Mouse (Mus musculus) hindbrain, embryonic 12.5 days (tissue): ENCODE measurements around the gene Kcng3. TPM values are rescaled to one million over a fixed set of nuclear protein-coding genes. Genes with fewer than 3 reads are reported as not detected.

ENCODE experiments used
- ATAC-seq: fragments of 200-750 bp; cut with Nextera tagmentation; 2 replicates; pipeline ENCODE4 v1.8.0; 2017; ENCODE audit warnings: moderate TSS enrichment; ENCODE audit not compliant: low FRiP score
- H3K27ac ChIP-seq: fragments of 300-500 bp; sonication (generic); 2 replicates; pipeline ENCODE4 v1.5.1; 2016; ENCODE audit warnings: mild to moderate bottlenecking
- H3K27me3 ChIP-seq: fragments of 300-500 bp; sonication (generic); 2 replicates; pipeline ENCODE4 v1.6.1; 2016; ENCODE audit warnings: mild to moderate bottlenecking
- H3K36me3 ChIP-seq: fragments of 300-500 bp; sonication (generic); 2 replicates; pipeline ENCODE4 v1.6.1; 2016; ENCODE audit warnings: mild to moderate bottlenecking
- H3K4me1 ChIP-seq: fragments of 300-500 bp; sonication (generic); 2 replicates; pipeline ENCODE4 v1.6.1; 2016
- H3K4me2 ChIP-seq: fragments of 300-500 bp; sonication (generic); replicated peaks from 2 replicates; pipeline ENCODE4 v1.6.1; 2016; ENCODE audit warnings: mild to moderate bottlenecking
- H3K4me3 ChIP-seq: fragments of 300-500 bp; sonication (generic); 2 replicates; pipeline ENCODE4 v1.5.1; 2016; ENCODE audit warnings: mild to moderate bottlenecking
- H3K9ac ChIP-seq: fragments of 300-500 bp; sonication (generic); 2 replicates; pipeline ENCODE4 v1.6.1; 2016; ENCODE audit warnings: mild to moderate bottlenecking, moderate library complexity
- H3K9me3 ChIP-seq: fragments of 300-500 bp; sonication (generic); replicated peaks from 2 replicates; pipeline ENCODE4 v1.6.1; 2016; ENCODE audit warnings: mild to moderate bottlenecking
- WGBS: fragments of 180-500 bp; shearing (Covaris S2); methylation state at CpG from one replicate; pipeline ENCODE4 v1.1.7; 2016; 5-methylcytosine and 5-hydroxymethylcytosine counted together
- polyA plus RNA-seq: library from polyadenylated mRNA; unstranded; fragments of >200 nt; fragmentation: Nextera tagmentation; extraction: Ambion mirVana; gene quantifications from 2 replicates; pipeline ENCODE4 v1.2.1, GENCODE M21; 2016

The Kcng3 gene
- polyA plus RNA-seq, 1 experiment from 2014 or later, result 0.14 TPM

- peaks cover 12% of the 10 kb centered on the region for H3K4me1 ChIP-seq
Measured at GRCm38 (mm10) chr17:83565506-83565905, 66.2 kb downstream of the Kcng3 start.

GRCm38 (mm10) chr17:83564119-83564820 lies 67.4 kb downstream of the Kcng3 start:
- no peak overlapping the region for H3K4me2 ChIP-seq

More at GRCm38 (mm10) chr17:83565506-83565905, 66.2 kb downstream of the Kcng3 start:
- Histone ChIP-seq H3K4me2 (no peak overlapping the region), H3K4me3 (no peak overlapping the region), H3K27me3 (no peaks in the 10 kb centered on the region), H3K9ac (no peak overlapping the region), H3K27ac (peak overlapping the region; percentile 55), H3K36me3 (no peaks in the 10 kb centered on the region), H3K9me3 (no peaks in the 10 kb centered on the region)
- peak; percentile 81 for ATAC-seq
- WGBS, result 48% methylated on average over 4 of the region's 4 CpGs

GRCm38 (mm10) chr17:83563703-83564111 lies 68.0 kb downstream of the Kcng3 start:
- Histone ChIP-seq H3K36me3 (no peaks in the 10 kb centered on the region), H3K4me3 (no peak overlapping the region), H3K27me3 (no peaks in the 10 kb centered on the region), H3K9me3 (no peaks in the 10 kb centered on the region), H3K9ac (no peak overlapping the region), H3K4me2 (no peak overlapping the region), H3K27ac (no peak overlapping the region), H3K4me1 (peaks cover 12% of the 10 kb centered on the region)
- WGBS, result 53% methylated on average over 10 of the region's 10 CpGs
- no peak for ATAC-seq

More at GRCm38 (mm10) chr17:83564119-83564820, 67.4 kb downstream of the Kcng3 start:
- peaks cover 12% of the 10 kb centered on the region for H3K4me1 ChIP-seq
- no peak overlapping the region for H3K27ac ChIP-seq
- no peak overlapping the region for H3K4me3 ChIP-seq
- 61% methylated on average over 12 of the region's 12 CpGs for WGBS
- no peaks in the 10 kb centered on the region for H3K9me3 ChIP-seq
- no peak for ATAC-seq
- no peaks in the 10 kb centered on the region for H3K36me3 ChIP-seq
- no peak overlapping the region for H3K9ac ChIP-seq
- H3K27me3 ChIP-seq, result no peaks in the 10 kb centered on the region

- no peaks in the 10 kb centered on the region for H3K36me3 ChIP-seq
- no peak overlapping the region for H3K4me2 ChIP-seq
- no peaks in the 10 kb centered on the region for H3K9me3 ChIP-seq
- no peak overlapping the region for H3K27ac ChIP-seq
- WGBS, result 96% methylated on average over 5 of the region's 5 CpGs
- H3K4me1 ChIP-seq, result peaks cover 12% of the 10 kb centered on the region
- H3K9ac ChIP-seq, result no peak overlapping the region
- no peak overlapping the region for H3K4me3 ChIP-seq
- ATAC-seq, result no peak
- no peaks in the 10 kb centered on the region for H3K27me3 ChIP-seq
Measured at GRCm38 (mm10) chr17:83562153-83563010, 69.3 kb downstream of the Kcng3 start.

- no peak overlapping the region for H3K27ac ChIP-seq
- 54% methylated on average over 8 of the region's 8 CpGs for WGBS
- no peak for ATAC-seq
- H3K4me2 ChIP-seq, result no peak overlapping the region
- peaks cover under 1% of the 10 kb centered on the region; the same call in 1 of the 2 replicates for H3K4me1 ChIP-seq
- H3K27me3 ChIP-seq, result no peaks in the 10 kb centered on the region
- no peaks in the 10 kb centered on the region for H3K9me3 ChIP-seq
- H3K4me3 ChIP-seq, result no peak overlapping the region
- H3K36me3 ChIP-seq, result no peaks in the 10 kb centered on the region
- H3K9ac ChIP-seq, result no peak overlapping the region
Measured at GRCm38 (mm10) chr17:83559081-83559480, 72.6 kb downstream of the Kcng3 start.

- ATAC-seq, result no peak
- 95% methylated on average over 11 of the region's 11 CpGs for whole genome bisulfite sequencing
- H3K27ac ChIP-seq, result no peak overlapping the region
- H3K9ac ChIP-seq, result no peak overlapping the region
- H3K9me3 ChIP-seq, result no peaks in the 10 kb centered on the region
- H3K4me2 ChIP-seq, result no peak overlapping the region
- no peak overlapping the region for H3K4me3 ChIP-seq
- no peaks in the 10 kb centered on the region for H3K36me3 ChIP-seq
- H3K4me1 ChIP-seq, result no peaks in the 10 kb centered on the region
- H3K27me3 ChIP-seq, result no peaks in the 10 kb centered on the region
Measured at GRCm38 (mm10) chr17:83555836-83556235, 75.9 kb downstream of the Kcng3 start.

- ATAC-seq, result no peak
- H3K27me3 ChIP-seq, result no peaks in the 10 kb centered on the region
- no peaks in the 10 kb centered on the region for H3K36me3 ChIP-seq
- 84% methylated on average over 7 of the region's 7 CpGs for WGBS
- H3K9me3 ChIP-seq, result no peaks in the 10 kb centered on the region
- no peak overlapping the region for H3K9ac ChIP-seq
- H3K4me3 ChIP-seq, result no peak overlapping the region
- H3K4me2 ChIP-seq, result no peak overlapping the region
- H3K4me1 ChIP-seq, result no peaks in the 10 kb centered on the region
- no peak overlapping the region for H3K27ac ChIP-seq
Measured at GRCm38 (mm10) chr17:83554997-83555396, 76.7 kb downstream of the Kcng3 start.

- 32% methylated on average over 12 of the region's 12 CpGs for WGBS
- Histone ChIP-seq H3K9me3 (no peaks in the 10 kb centered on the region), H3K9ac (no peak overlapping the region), H3K27ac (no peak overlapping the region), H3K36me3 (no peaks in the 10 kb centered on the region), H3K4me1 (peaks cover 20% of the 10 kb centered on the region), H3K27me3 (peaks cover 26% of the 10 kb centered on the region), H3K4me3 (no peak overlapping the region), H3K4me2 (no peak overlapping the region)
- ATAC-seq, result no peak
Measured at GRCm38 (mm10) chr17:83548501-83549233, 83.0 kb downstream of the Kcng3 start.

- H3K4me2 ChIP-seq, result no peak overlapping the region; the same call in 1 of the 2 replicates
- H3K4me3 ChIP-seq, result no peak overlapping the region
- H3K27me3 ChIP-seq, result peaks cover 29% of the 10 kb centered on the region
- ATAC-seq, result 0 out of 2 replicates have a peak, but pooled peaks have one; percentile 46
- H3K36me3 ChIP-seq, result no peaks in the 10 kb centered on the region
- H3K9ac ChIP-seq, result no peak overlapping the region
- WGBS, result 39% methylated on average over 10 of the region's 10 CpGs
- 0 out of 2 replicates have a peak overlapping the region, but pooled peaks have one; percentile 44 for H3K27ac ChIP-seq
- H3K4me1 ChIP-seq, result peaks cover 20% of the 10 kb centered on the region
- H3K9me3 ChIP-seq, result no peaks in the 10 kb centered on the region
Measured at GRCm38 (mm10) chr17:83547145-83547544, 84.5 kb downstream of the Kcng3 start.

- peaks cover 20% of the 10 kb centered on the region for H3K4me1 ChIP-seq
- peak overlapping the region; percentile 49 for H3K4me2 ChIP-seq
- WGBS, result 7% methylated on average over 35 of the region's 35 CpGs
- H3K27ac ChIP-seq, result peak overlapping the region; percentile 44
- no peaks in the 10 kb centered on the region for H3K9me3 ChIP-seq
- ATAC-seq, result peak; percentile 82
- H3K27me3 ChIP-seq, result peaks cover 29% of the 10 kb centered on the region
- peak overlapping the region; percentile 25 for H3K4me3 ChIP-seq
- H3K9ac ChIP-seq, result peak overlapping the region; percentile 50
- H3K36me3 ChIP-seq, result no peaks in the 10 kb centered on the region
Measured at GRCm38 (mm10) chr17:83545756-83546742, 85.6 kb downstream of the Kcng3 start.

- H3K4me2 ChIP-seq, result peak overlapping the region; percentile 49
- peaks cover 29% of the 10 kb centered on the region for H3K27me3 ChIP-seq
- 0 out of 2 replicates have a peak overlapping the region, but pooled peaks have one; percentile 50 for H3K9ac ChIP-seq
- H3K4me1 ChIP-seq, result peaks cover 20% of the 10 kb centered on the region
- H3K9me3 ChIP-seq, result no peaks in the 10 kb centered on the region
- WGBS, result 74% methylated on average over 6 of the region's 6 CpGs
- ATAC-seq, result no peak
- H3K36me3 ChIP-seq, result no peaks in the 10 kb centered on the region
- 0 out of 2 replicates have a peak overlapping the region, but pooled peaks have one; percentile 40 for H3K27ac ChIP-seq
- H3K4me3 ChIP-seq, result 0 out of 2 replicates have a peak overlapping the region, but pooled peaks have one; percentile 25
Measured at GRCm38 (mm10) chr17:83545259-83545658, 86.4 kb downstream of the Kcng3 start.
